Mouse (Mus musculus): ENCODE results near the gene Plscr1.

DNA sequence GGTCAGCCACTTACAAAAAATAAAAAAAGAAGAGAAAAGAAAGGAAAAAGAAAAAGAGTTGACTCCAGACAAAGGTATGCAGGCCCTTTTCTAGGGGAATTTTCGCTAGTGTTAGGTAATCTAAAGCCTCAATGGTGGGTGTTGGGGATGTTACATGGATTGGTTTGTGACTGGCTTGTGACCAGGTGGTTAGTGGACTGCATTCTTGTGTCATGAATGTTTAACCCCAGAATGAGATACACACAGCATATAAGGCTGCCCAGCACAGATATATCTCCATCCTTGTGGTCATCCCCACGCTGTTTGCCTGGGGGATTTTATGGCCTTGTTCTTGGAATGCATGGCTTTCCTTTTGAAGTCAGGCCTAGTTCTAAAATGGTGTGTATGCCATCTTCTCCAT is 23.7 kb downstream of the Plscr1 start:
- TF ChIP-seq CTCF (IDR thresholded peaks at IDR 0.05; ENCODE audit: borderline replicate concordance, control insufficient read depth, extremely low read depth, insufficient read depth, low read length, poor library complexity): no peak
- no peak for TF ChIP-seq POLR2A (IDR thresholded peaks at IDR 0.05; ENCODE audit: control insufficient read depth, extremely low read depth, insufficient read depth, low read length, poor library complexity)
